Mouse (Mus musculus) lung, postnatal 25 days (tissue): ENCODE measurements around the gene Brox.
A peak's percentile ranks its signal among the peaks of the same experiment; 100 is the strongest.
"Not testable (repeated sequence)": the region's sequence is repeated elsewhere in the genome, so short reads cannot be mapped to it uniquely, and the experiment has no call there.

ENCODE experiments used
- DNase-seq: peaks from one replicate; pipeline ENCODE4 v3.0.0; 2022; ENCODE audit warnings: low spot score

The Brox gene

DNA sequence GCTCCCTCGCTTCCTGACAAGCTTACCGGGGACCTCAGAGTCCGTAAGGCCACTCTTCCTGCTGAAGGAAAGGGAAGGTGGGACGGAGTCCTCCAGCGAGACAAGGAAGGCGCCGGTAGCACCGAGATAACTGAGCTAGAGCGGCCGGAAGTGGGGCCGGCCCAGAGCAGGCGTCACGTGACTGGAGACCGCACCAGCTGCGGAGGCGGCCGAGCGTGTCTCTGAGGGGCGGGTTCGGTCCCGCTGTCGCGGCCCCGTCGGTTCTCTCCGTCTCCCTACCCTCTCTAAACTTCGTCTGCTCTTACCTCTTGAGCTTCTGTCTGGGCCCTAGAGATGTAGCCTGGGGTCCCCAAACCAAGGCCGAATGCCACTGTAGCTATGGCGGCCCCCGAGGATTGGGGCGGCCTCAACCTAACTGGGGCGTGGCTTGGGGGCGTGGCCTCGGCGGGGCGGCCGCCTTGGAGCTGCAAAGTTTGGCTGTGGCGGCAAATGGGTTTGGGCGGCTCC is at the start of gene Brox:
Gene Brox (minus strand): TSS at position 393 of the 507 bp plus-strand sequence.
- DNase-seq: peak; percentile 94

DNA sequence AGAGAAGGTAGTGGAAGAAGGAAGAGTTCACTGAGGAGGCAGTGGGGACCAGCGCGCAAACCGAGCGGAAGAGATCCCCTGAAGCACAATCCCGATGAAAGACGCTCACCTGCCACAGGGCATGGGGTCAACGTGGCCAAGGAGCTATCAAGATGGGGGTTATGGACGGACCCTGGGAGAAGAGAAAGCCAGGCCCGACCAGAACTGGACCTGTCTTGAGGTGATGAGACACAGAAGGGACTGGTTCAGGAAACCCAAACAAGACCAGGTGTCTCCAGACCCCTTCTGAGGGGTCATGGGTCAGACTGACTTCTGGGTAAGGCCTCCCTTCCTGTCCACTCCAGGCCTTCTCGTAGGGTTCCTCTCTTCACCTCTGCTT is 48.7 kb upstream of the Brox start:
- no peak for DNase-seq

- DNase-seq: peak; percentile 90
Measured at GRCm38 (mm10) chr1:183344886-183345816, 48.1 kb upstream of the Brox start.

DNA sequence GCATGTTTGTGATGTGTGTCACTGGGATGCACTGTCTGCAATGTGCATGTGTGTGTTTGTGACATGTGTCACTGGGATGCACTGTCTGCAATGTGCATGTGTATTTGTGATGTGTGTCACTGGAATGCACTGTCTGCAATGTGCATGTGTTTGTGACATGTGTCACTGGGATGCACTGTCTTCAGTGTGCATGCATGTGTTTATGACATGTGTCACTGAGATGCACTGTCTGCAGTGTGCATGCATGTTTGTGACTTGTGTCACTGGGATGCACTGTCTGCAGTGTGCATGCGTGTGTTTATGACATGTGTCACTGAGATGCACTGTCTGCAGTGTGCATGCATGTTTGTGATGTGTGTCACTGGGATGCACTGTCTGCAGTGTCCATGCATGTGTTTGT is 45.8 kb upstream of the Brox start:
- DNase-seq: not testable (repeated sequence)

- DNase-seq: no peak
Measured at GRCm38 (mm10) chr1:183327171-183327570, 30.1 kb upstream of the Brox start.

DNA sequence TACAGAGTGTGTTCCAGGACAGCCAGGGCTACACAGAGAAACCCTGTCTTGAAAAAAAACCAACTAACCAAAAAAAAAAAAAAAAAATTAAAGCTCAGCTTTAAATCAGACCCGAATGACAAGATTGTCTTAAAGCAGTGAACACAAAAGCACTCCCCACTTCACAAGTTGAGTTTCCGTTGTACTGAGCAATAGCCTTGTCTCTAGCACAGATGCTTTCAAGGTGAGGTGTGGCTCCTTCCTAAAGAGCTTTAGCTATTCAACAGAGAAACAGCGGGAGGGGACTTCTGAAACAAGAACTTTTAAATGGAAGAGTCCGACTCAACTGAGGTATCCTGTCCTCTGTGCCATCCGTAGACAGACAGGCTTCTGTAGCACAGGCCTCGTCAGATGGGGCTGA is 27.4 kb upstream of the Brox start:
- no peak for DNase-seq

GRCm38 (mm10) chr1:183323923-183324322 is 26.9 kb upstream of the Brox start:
- DNase-seq: no peak

DNA sequence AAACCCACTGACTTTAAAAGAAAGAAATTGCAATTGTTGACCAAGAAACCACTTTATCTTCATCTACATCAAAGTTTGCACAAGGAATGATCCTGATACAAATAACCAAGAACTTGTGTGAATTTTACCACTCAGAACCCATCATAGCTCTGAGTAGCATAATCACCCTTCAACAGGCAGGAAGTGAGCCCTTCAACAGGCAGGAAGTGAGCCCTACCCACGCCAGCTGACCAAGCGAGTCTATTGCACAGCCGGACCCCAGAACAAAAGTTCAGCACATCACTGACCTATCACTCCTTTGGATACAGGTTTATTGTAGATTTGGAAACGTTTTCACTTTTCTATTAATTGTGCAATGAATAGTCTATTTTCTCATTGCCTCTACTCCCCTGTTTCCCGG is 25.4 kb upstream of the Brox start:
- not testable (repeated sequence) for DNase-seq

DNA sequence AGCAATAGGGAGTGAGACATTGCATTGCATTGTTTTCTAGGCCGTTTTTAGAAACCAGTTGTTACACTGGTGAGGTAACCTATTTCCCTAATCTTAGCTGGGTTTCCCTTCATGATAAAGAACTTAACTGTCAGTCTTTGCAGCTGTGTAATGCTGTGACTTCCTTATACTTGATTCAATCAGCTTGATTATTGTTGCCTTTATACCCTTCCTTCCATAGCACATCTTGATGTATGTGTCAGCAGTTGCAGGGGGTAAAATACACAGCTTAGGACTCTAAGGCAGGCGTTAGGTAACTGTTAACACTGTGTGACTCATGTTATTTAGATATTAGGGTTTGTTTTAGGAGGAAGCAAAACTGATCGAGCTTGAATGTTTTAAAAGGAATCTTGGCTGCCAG is 23.6 kb upstream of the Brox start:
- DNase-seq: no peak

- DNase-seq: no peak
Measured at GRCm38 (mm10) chr1:183315783-183316182, 18.7 kb upstream of the Brox start.

DNA sequence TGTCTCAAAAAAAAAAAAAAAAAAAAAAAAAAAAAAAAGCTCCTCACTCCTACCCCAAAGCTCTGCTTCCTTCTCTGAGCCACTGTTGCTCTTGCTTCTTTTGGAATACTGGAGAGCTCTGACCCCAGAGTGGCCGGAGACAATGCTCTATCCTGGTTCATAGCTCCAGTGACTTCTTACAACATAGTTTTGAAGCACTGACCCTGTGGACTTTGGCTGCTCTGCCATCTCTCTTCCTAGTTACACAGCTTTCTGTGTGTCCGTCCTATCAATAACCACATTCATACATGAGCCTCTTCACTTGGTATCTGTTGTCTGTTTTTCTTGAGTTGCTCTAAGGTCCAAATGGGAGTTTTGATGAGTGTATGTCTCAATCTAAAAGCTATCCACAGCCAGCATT is 15.0 kb upstream of the Brox start:
- no peak for DNase-seq

DNA sequence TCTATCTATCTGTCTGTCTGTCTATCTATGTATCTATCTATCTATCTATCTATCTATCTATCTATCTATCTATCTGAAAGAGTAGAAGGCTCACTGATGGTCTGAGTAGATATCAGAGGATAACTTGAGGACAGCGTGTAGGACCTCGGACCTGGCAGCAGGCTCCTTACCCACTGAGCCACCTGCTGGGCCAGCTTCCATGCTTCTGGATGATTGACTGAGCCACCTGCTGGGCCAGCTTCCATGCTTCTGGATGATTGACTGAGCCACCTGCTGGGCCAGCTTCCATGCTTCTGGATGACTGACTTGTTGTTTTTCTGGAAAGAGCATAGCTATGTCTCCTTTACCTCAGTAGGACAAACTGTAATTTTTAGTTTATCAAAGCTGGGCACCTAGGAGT is 12.5 kb upstream of the Brox start:
- not testable (repeated sequence) for DNase-seq

DNA sequence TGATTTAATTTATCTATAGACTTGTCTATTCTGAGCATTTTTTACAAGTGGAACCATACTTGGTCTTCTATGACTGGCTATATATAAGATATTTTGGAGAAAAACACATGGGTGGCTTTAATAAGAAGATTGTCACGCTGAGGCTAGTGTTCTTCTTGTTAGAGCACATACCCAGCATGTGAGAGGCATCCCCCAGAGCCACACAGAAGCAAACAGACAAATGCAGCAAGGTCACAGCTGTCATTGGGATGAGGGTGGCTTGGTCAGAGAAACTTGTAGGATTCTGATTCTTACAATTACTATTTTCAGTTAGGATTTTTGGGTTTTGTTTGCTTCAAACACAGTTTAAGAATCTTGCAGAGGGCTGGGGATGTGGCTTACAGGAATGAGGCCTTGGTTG is 11.4 kb upstream of the Brox start:
- no peak for DNase-seq

DNA sequence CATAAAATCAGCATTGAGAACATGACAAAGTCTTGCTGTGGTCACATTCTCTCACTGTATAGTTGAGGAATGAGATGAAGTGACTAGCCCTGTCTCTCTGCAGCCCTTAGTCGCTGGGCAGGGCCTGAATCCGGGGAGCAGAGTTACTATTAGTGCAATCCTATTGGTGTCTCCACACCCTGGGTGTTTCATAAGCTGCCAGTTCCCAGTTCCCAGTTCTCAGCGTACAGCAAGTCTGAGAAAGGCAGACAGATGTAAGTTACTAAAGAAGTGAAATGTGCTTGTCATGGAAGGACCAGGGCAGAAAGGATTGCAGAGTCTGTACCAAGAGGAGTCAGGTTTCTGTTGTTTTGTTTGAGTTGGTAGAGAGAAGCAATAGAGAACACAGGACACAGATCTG is 10.5 kb upstream of the Brox start:
- DNase-seq: peak; percentile 9

GRCm38 (mm10) chr1:183299161-183299560 is 2.1 kb upstream of the Brox start:
- DNase-seq: peak; percentile 97

DNA sequence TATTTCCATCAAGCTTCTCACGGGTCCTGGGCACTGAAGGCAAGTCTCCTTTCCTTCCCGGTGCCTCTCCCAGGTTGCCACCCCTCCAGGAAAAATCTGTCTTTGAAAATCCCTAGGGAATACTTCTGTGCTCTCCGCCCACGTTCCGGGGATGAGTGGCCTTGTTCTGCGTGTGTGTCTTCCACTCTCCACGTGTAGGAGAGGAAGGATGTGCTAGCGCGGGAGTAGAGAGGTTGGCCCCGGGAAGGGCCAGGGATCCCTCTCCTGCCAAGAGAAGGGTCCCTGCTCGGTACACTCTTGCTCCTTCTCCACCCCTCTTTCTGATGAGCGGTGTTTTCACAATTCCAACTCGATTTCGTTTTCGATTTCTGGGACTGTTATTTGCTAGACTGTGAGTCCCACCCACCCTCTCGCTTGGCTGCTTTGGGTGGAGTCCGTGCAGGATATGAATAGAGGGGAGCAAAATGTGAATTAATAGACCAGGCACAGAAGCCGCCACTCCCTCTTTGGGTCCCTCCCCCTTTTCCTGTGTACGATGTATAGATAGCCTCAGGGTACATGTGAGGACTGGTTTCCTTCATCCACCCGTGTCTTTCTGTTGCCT is 919 bp upstream of the Brox start:
- peak; percentile 73 for DNase-seq

DNA sequence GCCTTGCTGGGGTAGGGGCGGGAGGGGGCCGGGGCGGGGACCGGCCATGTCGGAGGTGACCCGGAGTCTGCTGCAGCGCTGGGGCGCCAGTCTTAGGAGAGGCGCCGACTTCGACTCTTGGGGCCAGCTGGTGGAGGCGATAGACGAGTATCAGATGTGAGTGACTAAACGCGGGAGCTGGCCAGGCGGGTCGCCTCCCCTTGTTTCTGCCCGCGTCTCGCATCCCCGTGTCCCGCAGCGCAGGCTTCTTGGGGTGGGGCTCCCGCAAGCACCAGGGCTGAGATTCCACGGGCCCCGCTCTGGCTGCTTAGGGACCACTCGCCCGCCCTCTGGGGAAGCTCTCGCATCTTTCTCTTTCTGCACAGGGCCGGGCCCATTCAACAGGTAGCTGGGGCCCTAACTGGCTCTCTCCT is 410 bp upstream of the Brox start:
- DNase-seq: no peak

- peak; percentile 34 for DNase-seq
Measured at GRCm38 (mm10) chr1:183296465-183296864, 604 bp downstream of the Brox start, which contains the start of gene Aida. Gene Aida (plus strand): TSS chr1:183296590.

- DNase-seq: no peak
Measured at GRCm38 (mm10) chr1:183289576-183289975, 7.5 kb downstream of the Brox start.

GRCm38 (mm10) chr1:183288351-183288750 is 8.7 kb downstream of the Brox start:
- no peak for DNase-seq

DNA sequence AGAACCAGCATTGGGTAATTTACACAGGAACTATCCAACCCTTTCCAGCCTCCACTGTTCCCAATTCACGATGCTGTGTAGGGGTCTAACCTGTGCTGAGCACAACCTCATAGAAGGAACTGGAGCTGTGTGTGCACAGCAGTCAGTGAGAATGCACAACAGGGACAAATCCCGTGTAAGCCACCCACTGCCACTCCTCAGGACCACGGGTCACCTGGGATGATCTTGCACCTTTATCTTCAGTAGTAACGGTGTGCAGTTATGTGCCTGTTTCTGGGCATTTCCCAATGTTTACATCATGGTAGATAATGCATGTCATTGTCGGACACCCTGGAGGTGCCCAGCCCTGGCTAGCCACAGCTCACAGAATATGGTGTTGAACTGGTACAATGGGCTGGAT is 21.3 kb downstream of the Brox start:
- DNase-seq: no peak

- no peak for DNase-seq
Measured at GRCm38 (mm10) chr1:183274385-183274784, 22.7 kb downstream of the Brox start.
